Mouse (Mus musculus) stomach, adult 2 months (tissue): Measurements from ENCODE around the gene Apoc2. TPM values are rescaled to one million over a fixed set of nuclear protein-coding genes. Genes with fewer than 3 reads are reported as not detected.

Source experiments
- polyA plus RNA-seq: library from polyadenylated mRNA; depleted of rRNA; stranded (reverse); fragments of >200 nt; gene quantifications from 2 replicates; pipeline ENCODE4 v1.2.3, GENCODE M21; 2012; rRNA removed

Apoc2 gene
- polyA plus RNA-seq = 1.1 and 1.6 TPM in 2 replicates

DNA sequence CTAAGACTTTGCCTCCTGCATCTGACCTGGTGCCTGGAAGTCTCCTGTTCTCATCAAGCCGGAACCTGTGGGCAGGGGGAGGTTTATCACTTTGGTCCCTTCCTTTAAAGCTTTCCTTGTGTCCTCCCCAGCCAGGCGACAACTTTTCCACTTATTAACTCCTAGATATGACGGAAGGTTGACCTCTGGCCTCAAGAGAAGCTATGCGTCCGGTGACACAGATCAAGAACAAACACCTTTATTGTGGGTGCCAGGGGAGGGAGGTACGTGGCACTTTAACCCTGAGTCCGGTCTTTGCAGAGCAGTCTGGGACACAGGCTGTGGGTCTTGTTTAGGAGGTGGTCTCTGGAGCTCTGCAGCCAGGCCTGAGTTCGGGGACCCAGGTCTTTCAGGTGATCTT, at the start of gene Apoc2:
Gene Apoc2 (minus strand): TSS at position 70 of the 400 bp plus-strand sequence.

DNA sequence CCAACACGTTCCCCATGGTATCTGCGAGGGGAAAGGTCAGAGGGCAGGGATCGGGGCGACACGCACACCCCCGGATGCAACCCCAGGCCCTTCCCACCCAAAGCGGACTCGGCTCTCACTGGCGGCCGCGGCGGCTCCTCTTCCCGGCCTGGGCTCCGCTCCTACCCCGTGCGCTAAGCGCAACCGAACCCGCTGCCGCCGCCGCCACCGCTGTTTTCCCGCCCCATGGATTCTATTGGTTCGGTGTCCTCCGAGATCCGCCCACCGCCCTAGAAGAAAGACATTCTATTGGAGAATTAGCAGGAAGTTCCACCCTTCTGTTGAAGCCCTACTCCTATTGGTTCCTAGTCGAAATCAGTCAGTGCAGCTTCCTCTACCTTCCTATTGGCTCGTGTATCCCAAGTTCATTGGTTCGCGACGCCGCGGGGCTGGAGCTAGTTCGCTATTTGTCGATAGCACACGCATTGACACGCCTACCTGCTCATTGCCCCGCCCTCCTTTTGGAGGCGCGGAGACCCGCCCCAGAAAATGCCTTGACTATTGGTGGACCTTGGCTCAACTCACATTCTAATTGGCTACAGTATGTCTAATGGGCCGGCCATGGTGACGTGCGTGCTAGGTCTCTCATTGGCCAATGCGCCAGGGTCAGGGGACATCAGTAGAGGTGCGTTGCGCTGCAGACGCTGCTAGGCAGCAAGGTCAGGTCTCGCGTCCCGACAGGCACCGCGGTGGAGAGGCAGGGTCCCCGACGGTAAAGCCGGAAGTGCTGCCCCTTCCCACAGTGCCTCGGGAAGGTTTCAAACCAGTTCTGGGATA, 37.7 kb upstream of the Apoc2 start, which contains the start of gene Tomm40:
Gene Tomm40 (minus strand): TSS at position 200 of the 816 bp plus-strand sequence.

DNA sequence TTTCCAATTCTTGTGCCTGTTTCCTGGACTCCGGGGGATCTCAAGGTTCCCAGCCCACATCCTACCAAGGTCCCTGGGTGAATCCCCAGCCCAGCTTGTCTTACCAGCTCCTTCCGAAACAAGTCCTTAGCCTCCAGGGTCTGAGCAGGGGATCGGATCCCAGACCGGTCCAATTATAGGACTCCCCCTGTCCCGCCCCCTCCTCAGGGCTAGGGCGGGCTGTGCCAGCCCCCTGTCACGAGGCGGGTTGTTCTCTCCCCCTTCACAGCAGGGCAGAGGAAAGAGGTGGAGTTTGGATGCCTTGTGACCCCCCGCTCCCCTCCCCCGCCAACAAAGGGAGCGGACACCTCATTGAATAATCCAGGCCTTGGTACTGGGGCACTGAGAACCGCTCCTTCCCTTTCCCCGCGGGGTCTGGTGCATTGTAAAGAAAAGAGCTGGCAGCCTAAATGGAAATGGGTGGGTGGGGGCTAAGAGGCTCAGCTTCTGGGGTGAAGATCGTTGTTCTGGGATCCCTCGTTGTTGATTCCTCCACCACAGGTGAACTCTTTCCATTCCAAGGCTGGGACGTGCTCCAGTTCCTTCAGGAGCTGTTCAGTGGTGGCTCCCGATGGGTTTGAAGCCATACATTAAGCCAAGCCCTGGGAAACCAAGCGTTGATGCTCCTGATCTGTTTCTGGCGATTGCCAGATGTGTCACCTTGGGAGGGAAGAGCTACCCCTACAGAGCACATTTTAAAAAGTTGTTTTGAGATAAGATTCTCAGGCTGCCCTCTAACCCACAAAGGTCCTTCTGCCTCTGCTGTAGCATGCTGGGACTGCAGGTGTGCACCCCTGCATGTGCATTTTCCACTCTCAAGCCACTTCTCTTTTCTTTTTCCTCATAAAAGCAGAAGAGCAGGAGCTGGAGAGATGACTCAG, 21.4 kb upstream of the Apoc2 start, which contains the start of gene Apoe:
Gene Apoe (minus strand): TSS at position 282 of the 920 bp plus-strand sequence.

DNA sequence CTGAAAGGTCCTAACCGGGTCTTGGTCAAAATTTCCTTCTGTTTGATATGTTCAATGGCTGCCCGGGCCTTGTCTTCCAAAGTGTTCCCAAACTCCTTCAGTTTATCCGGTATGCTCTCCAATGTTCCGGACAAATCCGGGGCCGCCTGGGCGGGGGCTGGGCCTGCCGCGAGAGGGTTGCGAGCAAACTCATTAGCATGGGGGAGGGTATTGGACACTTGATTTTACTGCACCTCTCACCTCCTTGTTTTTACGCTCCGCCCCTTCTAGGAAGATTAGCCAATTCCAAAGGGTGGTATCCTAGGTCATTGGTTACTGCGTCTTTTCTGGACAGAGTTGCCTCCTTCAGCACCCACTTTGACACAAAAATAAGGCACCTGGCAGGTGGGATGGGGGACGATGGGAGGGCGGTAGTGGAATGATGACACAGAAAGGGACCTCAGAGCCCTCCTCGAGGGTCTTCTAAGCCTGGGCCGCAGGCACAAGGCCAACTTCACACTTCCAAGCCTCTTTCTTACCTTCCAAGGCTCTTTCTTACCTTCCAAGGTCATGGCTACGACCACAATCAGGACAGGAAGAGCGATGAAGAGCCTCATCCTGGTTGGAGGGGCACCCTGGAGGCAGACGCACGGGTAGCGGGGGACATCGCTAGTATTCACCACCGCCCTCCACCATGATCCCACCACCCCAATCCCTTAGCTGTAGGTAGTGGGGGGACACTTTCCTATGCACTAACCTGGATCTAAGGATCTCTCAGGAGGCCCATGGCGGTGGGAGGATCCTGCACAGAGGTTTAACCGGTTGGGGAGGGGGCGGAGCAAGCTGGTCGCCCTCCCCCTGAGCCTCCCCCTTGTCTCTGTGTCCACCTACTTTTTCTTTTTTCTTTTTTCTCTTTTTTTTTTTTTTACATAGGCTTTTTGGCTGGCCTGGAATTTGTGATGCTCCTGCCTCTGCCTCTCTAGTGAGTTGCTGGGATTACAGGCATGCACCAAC, 14.4 kb upstream of the Apoc2 start, which contains the start of gene Apoc1:
Gene Apoc1 (minus strand): TSS at position 788 of the 993 bp plus-strand sequence.

DNA sequence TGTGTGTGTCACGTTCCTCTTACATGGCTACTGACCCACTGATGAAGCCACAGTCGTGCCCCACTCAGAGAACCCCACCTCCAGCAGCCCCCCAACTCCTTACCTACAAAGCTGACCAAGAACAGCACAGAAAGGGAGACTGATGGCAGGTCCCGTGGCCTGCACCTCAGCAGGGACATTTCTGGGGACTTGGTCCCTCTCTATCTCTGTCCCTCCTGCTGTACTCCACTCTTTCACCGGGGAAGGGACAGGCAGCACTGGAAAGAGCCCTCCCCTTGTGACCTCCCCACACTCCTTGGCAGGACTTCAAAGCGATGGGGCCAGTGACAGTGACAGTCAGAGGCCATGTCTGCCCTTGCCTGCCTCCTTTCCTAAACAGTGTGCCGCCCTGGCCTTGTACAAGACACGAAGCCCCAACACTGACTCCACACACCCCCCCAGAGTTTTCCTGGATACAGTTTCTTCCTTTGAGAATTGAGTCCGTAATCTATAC, 3.5 kb upstream of the Apoc2 start, which contains the start of the genes Gm44805 and Apoc4:
Gene Gm44805 (minus strand): TSS at position 222 of the 493 bp plus-strand sequence.
Gene Apoc4 (minus strand): TSS at position 278 of the 493 bp plus-strand sequence.

DNA sequence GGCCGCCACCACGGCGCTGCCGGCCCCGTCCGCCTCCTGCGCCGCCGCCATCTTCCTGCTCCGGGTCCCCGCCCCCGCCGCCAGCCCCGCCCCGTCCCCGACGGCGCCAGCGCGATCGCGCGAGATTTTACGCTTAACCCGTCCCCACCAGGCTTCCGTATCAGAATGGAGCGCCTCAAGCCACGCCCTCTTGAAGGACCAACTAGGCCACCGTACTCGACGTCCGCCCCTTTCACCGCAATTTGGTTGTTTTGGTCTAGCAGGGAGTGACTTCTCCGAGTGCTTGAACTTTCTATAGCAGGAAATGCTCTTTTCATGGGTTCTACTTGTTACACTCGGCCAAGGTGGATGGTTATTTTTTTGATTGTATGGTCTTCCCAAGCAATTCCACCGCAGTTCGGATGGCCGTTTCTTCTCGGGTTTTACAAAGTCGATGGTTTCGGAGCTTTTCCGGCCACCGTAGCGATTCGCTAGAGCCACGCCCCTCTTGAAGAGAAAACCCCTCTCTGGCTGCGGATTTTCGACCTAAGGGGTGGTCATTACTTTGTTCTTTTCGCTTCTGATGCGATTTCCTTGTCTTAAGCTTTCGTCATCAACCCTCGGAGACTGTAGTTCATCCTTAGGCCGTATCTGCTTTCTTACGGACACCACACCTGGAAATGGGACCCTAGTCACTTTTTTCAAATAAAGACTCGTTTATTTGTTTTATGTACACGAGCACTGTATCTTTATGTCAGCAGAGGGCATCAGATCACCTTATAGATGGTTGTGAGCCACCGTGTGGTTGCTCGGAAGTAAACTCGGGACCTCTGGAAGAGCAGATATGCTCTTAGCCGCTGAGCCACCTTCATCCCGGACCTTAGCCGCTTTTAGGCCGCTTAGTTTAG, 12.5 kb downstream of the Apoc2 start, which contains the start of gene Clptm1:
Gene Clptm1 (minus strand): TSS at position 79 of the 887 bp plus-strand sequence.

DNA sequence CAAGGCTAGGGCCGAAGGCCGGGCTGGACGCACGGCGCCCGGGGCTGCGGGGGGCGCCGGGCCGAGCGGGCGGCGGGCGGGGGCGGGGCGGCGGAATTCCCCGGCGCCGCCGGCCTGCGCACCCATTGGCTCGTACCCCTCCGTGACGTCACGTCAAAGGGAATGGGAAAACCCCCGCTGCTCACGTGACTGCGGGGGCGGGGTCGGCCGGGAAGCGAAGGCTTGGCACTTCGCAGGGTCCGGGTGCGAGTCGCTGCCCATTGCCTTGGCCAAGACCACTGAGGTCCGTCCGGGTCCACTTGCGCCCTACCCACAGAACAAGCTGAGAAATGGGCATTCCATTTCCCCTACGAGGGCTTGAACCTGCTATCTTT, 48.4 kb downstream of the Apoc2 start, which contains the start of gene Relb:
Gene Relb (minus strand): TSS at position 78 of the 374 bp plus-strand sequence.

Other genes starting within 250 kb of the Apoc2 start
- 10.8 and 27.7 TPM in 2 replicates for gene Mark4, start 219.1 kb downstream of the Apoc2 start, polyA plus RNA-seq
- 6.3 and 7.2 TPM in 2 replicates for gene Exoc3l2, start 214.6 kb downstream of the Apoc2 start, polyA plus RNA-seq
- gene Bloc1s3, start 169.6 kb downstream of the Apoc2 start, polyA plus RNA-seq = 7.3 and 15.7 TPM in 2 replicates
- 119 and 179 TPM in 2 replicates for gene Trappc6a, start 169.5 kb downstream of the Apoc2 start, polyA plus RNA-seq
- gene Nkpd1, start 160.1 kb downstream of the Apoc2 start, polyA plus RNA-seq = 45.5 and 87.5 TPM in 2 replicates
- gene Ppp1r37, start 114.9 kb downstream of the Apoc2 start, polyA plus RNA-seq = 78.3 and 88.5 TPM in 2 replicates
- 7.5 and 7.9 TPM in 2 replicates for gene Zfp296, start 100.7 kb downstream of the Apoc2 start, polyA plus RNA-seq
- gene Gemin7, start 100.3 kb downstream of the Apoc2 start, polyA plus RNA-seq = 59.4 and 88.0 TPM in 2 replicates
- 68.5 and 172 TPM in 2 replicates for gene Clasrp, start 73.5 kb downstream of the Apoc2 start, polyA plus RNA-seq
- 10.6 and 18.6 TPM in 2 replicates for gene Relb, start 48.5 kb downstream of the Apoc2 start, polyA plus RNA-seq
- gene Clptm1, start 12.9 kb downstream of the Apoc2 start, polyA plus RNA-seq = 55.4 and 69.0 TPM in 2 replicates
- gene Gm44805, start 3.5 kb upstream of the Apoc2 start, polyA plus RNA-seq = not detected in 2 replicates
- gene Apoc4, start 3.5 kb upstream of the Apoc2 start, polyA plus RNA-seq = 0.37 TPM in 1 of 2 replicates, not detected in the other
- 6.5 and 8.3 TPM in 2 replicates for gene Apoc1, start 14.7 kb upstream of the Apoc2 start, polyA plus RNA-seq
- 235 and 380 TPM in 2 replicates for gene Apoe, start 21.2 kb upstream of the Apoc2 start, polyA plus RNA-seq
- 58.9 and 85.6 TPM in 2 replicates for gene Tomm40, start 37.5 kb upstream of the Apoc2 start, polyA plus RNA-seq
- 64.6 and 101 TPM in 2 replicates for gene Nectin2, start 72.5 kb upstream of the Apoc2 start, polyA plus RNA-seq
- gene Bcam, start 93.1 kb upstream of the Apoc2 start, polyA plus RNA-seq = 52.3 and 63.9 TPM in 2 replicates
- gene Cblc, start 118.9 kb upstream of the Apoc2 start, polyA plus RNA-seq = 41.1 and 54.6 TPM in 2 replicates
- 47.9 and 87.5 TPM in 2 replicates for gene Bcl3, start 144.8 kb upstream of the Apoc2 start, polyA plus RNA-seq
- gene Gm19345, start 174.1 kb upstream of the Apoc2 start, polyA plus RNA-seq = 0.53 TPM in 1 of 2 replicates, not detected in the other
- 0.26 and 0.29 TPM in 2 replicates for gene Ceacam16, start 183.4 kb upstream of the Apoc2 start, polyA plus RNA-seq
- gene Ceacam19, start 210.0 kb upstream of the Apoc2 start, polyA plus RNA-seq = 2.5 and 3.0 TPM in 2 replicates
- 2.3 and 3.4 TPM in 2 replicates for gene Pvr, start 243.2 kb upstream of the Apoc2 start, polyA plus RNA-seq